Mouse (Mus musculus) frontal cortex, adult (tissue): ENCODE measurements around the gene Runx1.

Experiments used
- ATAC-seq: cut with Nextera tagmentation; 2 replicates; pipeline ENCODE4 v1.9.2; 2017; ENCODE audit warnings: mild to moderate bottlenecking, moderate library complexity, mixed read lengths; ENCODE audit not compliant: low TSS enrichment

Gene Runx1

GRCm38 (mm10) chr16:92794197-92794596 is 31.8 kb downstream of the Runx1 start:
- no peak for ATAC-seq

GRCm38 (mm10) chr16:92793741-92794140 is 32.2 kb downstream of the Runx1 start:
- no peak for ATAC-seq

- ATAC-seq: no peak
These were observed 33.0 kb downstream of the Runx1 start for GRCm38 (mm10) chr16:92792905-92793304.

GRCm38 (mm10) chr16:92790601-92791000 is 35.3 kb downstream of the Runx1 start:
- ATAC-seq: no peak

GRCm38 (mm10) chr16:92789840-92790239 is 36.1 kb downstream of the Runx1 start:
- ATAC-seq: no peak

GRCm38 (mm10) chr16:92788446-92788845 is 37.5 kb downstream of the Runx1 start:
- peak; percentile 62 for ATAC-seq

- no peak for ATAC-seq
These were observed 39.0 kb downstream of the Runx1 start for GRCm38 (mm10) chr16:92786883-92787321.

- peak; percentile 41; the same call in 1 of the 2 replicates for ATAC-seq
These were observed 39.6 kb downstream of the Runx1 start for GRCm38 (mm10) chr16:92786276-92786882.

- no peak for ATAC-seq
These were observed 42.3 kb downstream of the Runx1 start for GRCm38 (mm10) chr16:92783651-92784131.

- ATAC-seq: no peak
These were observed 43.5 kb downstream of the Runx1 start for GRCm38 (mm10) chr16:92782408-92782807.

- ATAC-seq: no peak
These were observed 46.0 kb downstream of the Runx1 start for GRCm38 (mm10) chr16:92779896-92780435.

- ATAC-seq: no peak
These were observed 46.8 kb downstream of the Runx1 start for GRCm38 (mm10) chr16:92779175-92779574.

GRCm38 (mm10) chr16:92778096-92778780 is 47.7 kb downstream of the Runx1 start:
- ATAC-seq: no peak

GRCm38 (mm10) chr16:92767862-92768261 is 58.1 kb downstream of the Runx1 start:
- no peak for ATAC-seq

GRCm38 (mm10) chr16:92767423-92767822 is 58.5 kb downstream of the Runx1 start:
- ATAC-seq: no peak

GRCm38 (mm10) chr16:92764741-92765396 is 61.1 kb downstream of the Runx1 start:
- no peak for ATAC-seq

GRCm38 (mm10) chr16:92763666-92764065 is 62.3 kb downstream of the Runx1 start:
- ATAC-seq: no peak

- ATAC-seq: peak; percentile 70; the same call in 1 of the 2 replicates
These were observed 63.9 kb downstream of the Runx1 start for GRCm38 (mm10) chr16:92761968-92762521.

- no peak for ATAC-seq
These were observed 65.9 kb downstream of the Runx1 start for GRCm38 (mm10) chr16:92760091-92760490.

- ATAC-seq: no peak
These were observed 68.4 kb downstream of the Runx1 start for GRCm38 (mm10) chr16:92757564-92757963.

GRCm38 (mm10) chr16:92753944-92754343 is 72.0 kb downstream of the Runx1 start:
- ATAC-seq: no peak

GRCm38 (mm10) chr16:92753139-92753538 is 72.8 kb downstream of the Runx1 start:
- no peak for ATAC-seq
